Mouse (Mus musculus) hindbrain, postnatal 0 days (tissue): ENCODE data around the gene Ripor2. TPM values are rescaled to one million over a fixed set of nuclear protein-coding genes. Genes with fewer than 3 reads are reported as not detected.

Source experiments
- ATAC-seq: fragments of 200-750 bp; cut with Nextera tagmentation; 2 replicates; pipeline ENCODE4 v1.8.0; 2017; ENCODE audit warnings: mild to moderate bottlenecking, moderate TSS enrichment, moderate library complexity
- DNase-seq: peaks from one replicate; pipeline ENCODE4 v3.0.0-alpha.2; 2015; ENCODE audit warnings: low spot score
- H3K27ac ChIP-seq: fragments of 300-500 bp; sonication (generic); 2 replicates; pipeline ENCODE4 v1.5.1; 2014; ENCODE audit warnings: mild to moderate bottlenecking
- H3K27me3 ChIP-seq: fragments of 300-500 bp; sonication (generic); 2 replicates; pipeline ENCODE4 v1.6.1; 2014; ENCODE audit warnings: low read length, mixed read lengths; ENCODE audit not compliant: insufficient read depth
- H3K36me3 ChIP-seq: fragments of 300-500 bp; sonication (generic); 2 replicates; pipeline ENCODE4 v1.6.1; 2014; ENCODE audit warnings: low read length, mixed read lengths; ENCODE audit not compliant: insufficient read depth
- H3K4me1 ChIP-seq: fragments of 300-500 bp; sonication (generic); 2 replicates; pipeline ENCODE4 v1.6.1; 2014; ENCODE audit warnings: antibody characterized with exemption, low read length, mixed read lengths; ENCODE audit not compliant: insufficient read depth
- H3K4me2 ChIP-seq: fragments of 300-500 bp; sonication (generic); 2 replicates; pipeline ENCODE4 v1.6.1; 2014; ENCODE audit warnings: low read depth, mild to moderate bottlenecking, low read length, moderate library complexity, mixed read lengths
- H3K4me3 ChIP-seq: fragments of 300-500 bp; sonication (generic); 2 replicates; pipeline ENCODE4 v1.5.1; 2014; ENCODE audit warnings: low read length
- H3K9ac ChIP-seq: fragments of 300-500 bp; sonication (generic); replicated peaks from 2 replicates; pipeline ENCODE4 v1.6.1; 2014; ENCODE audit warnings: mild to moderate bottlenecking, low read length, moderate library complexity, mixed read lengths
- H3K9me3 ChIP-seq: fragments of 300-500 bp; sonication (generic); 2 replicates; pipeline ENCODE4 v1.6.1; 2016; ENCODE audit warnings: low read length, mixed read lengths
- CTCF ChIP-seq: IDR thresholded peaks from 2 replicates; pipeline ENCODE4 v1.5.1; 2016; ENCODE audit warnings: antibody characterized with exemption, control low read depth, low read depth
- WGBS: fragments of 180-500 bp; shearing (Covaris S2); extraction: QIAGEN DNeasy Blood & Tissue Kit; methylation state at CpG from one replicate; pipeline ENCODE4 v1.1.7; 2014; 5-methylcytosine and 5-hydroxymethylcytosine counted together
- polyA plus RNA-seq: library from polyadenylated mRNA; unstranded; fragments of >200 nt; fragmentation: Nextera tagmentation; extraction: Ambion mirVana; gene quantifications from 2 replicates; pipeline ENCODE4 v1.2.1, GENCODE M21; 2015
- total RNA-seq: library from RNA; depleted of rRNA; stranded (reverse); fragments of >200 nt; gene quantifications from 2 replicates; pipeline ENCODE4 v1.2.3, GENCODE M21; 2014

The Ripor2 gene
- total and polyA plus RNA-seq, 2 experiments from 2014 or later, result 12.5 to 32.9 TPM

GRCm38 (mm10) chr13:24702128-24702527, 120.1 kb downstream of the Ripor2 start:
- H3K27ac ChIP-seq, result no peak overlapping the region
- TF ChIP-seq CTCF, result no peak
- H3K9ac ChIP-seq, result no peak overlapping the region
- 0 out of 2 replicates have a peak, but pooled peaks cover 4% of the 10 kb centered on the region for H3K36me3 ChIP-seq
- no peak overlapping the region for H3K4me2 ChIP-seq
- H3K9me3 ChIP-seq, result no peaks in the 10 kb centered on the region
- ATAC-seq, result no peak
- H3K4me3 ChIP-seq, result no peak overlapping the region
- no peak for DNase-seq
- no peaks in the 10 kb centered on the region for H3K4me1 ChIP-seq
- WGBS, result 84% methylated on average over 5 of the region's 5 CpGs
- no peaks in the 10 kb centered on the region for H3K27me3 ChIP-seq

GRCm38 (mm10) chr13:24709656-24710396, 127.8 kb downstream of the Ripor2 start:
- H3K36me3 ChIP-seq, result no peaks in the 10 kb centered on the region
- no peak for DNase-seq
- H3K4me2 ChIP-seq, result no peak overlapping the region
- no peak overlapping the region for H3K27ac ChIP-seq
- ATAC-seq, result no peak
- H3K9me3 ChIP-seq, result no peaks in the 10 kb centered on the region
- no peak overlapping the region for H3K9ac ChIP-seq
- 70% methylated on average over 12 of the region's 12 CpGs for WGBS
- no peaks in the 10 kb centered on the region for H3K4me1 ChIP-seq
- no peak overlapping the region for H3K4me3 ChIP-seq
- no peaks in the 10 kb centered on the region for H3K27me3 ChIP-seq
- no peak for TF ChIP-seq CTCF

- WGBS, result 51% methylated on average over 7 of the region's 7 CpGs
- H3K27ac ChIP-seq, result peak overlapping the region; percentile 56; the same call in 1 of the 2 replicates
- H3K27me3 ChIP-seq, result no peaks in the 10 kb centered on the region
Measured at GRCm38 (mm10) chr13:24710968-24711367, 129.0 kb downstream of the Ripor2 start.

GRCm38 (mm10) chr13:24712581-24713130, 130.7 kb downstream of the Ripor2 start:
- H3K4me2 ChIP-seq, result no peak overlapping the region
- no peaks in the 10 kb centered on the region for H3K9me3 ChIP-seq
- H3K36me3 ChIP-seq, result 0 out of 2 replicates have a peak, but pooled peaks cover under 1% of the 10 kb centered on the region
- ATAC-seq (no peak), DNase-seq (no peak)
- 85% methylated on average over 7 of the region's 7 CpGs for WGBS
- no peak overlapping the region for H3K9ac ChIP-seq
- TF ChIP-seq CTCF, result no peak
- H3K27me3 ChIP-seq, result no peaks in the 10 kb centered on the region
- no peak overlapping the region for H3K4me3 ChIP-seq
- no peak overlapping the region for H3K27ac ChIP-seq
- no peaks in the 10 kb centered on the region for H3K4me1 ChIP-seq

More at GRCm38 (mm10) chr13:24710968-24711367, 129.0 kb downstream of the Ripor2 start:
- H3K4me3 ChIP-seq, result no peak overlapping the region
- ATAC-seq (no peak), DNase-seq (no peak)
- no peak for TF ChIP-seq CTCF
- no peak overlapping the region for H3K4me2 ChIP-seq
- H3K9me3 ChIP-seq, result no peaks in the 10 kb centered on the region
- no peaks in the 10 kb centered on the region for H3K36me3 ChIP-seq
- no peaks in the 10 kb centered on the region for H3K4me1 ChIP-seq
- H3K9ac ChIP-seq, result no peak overlapping the region

GRCm38 (mm10) chr13:24713434-24714000, 131.5 kb downstream of the Ripor2 start:
- H3K27ac ChIP-seq, result no peak overlapping the region
- 11% methylated on average over 16 of the region's 16 CpGs for WGBS
- peak overlapping the region; percentile 31 for H3K4me2 ChIP-seq
- H3K4me3 ChIP-seq, result no peak overlapping the region
- DNase-seq, result peak; percentile 91
- H3K4me1 ChIP-seq, result no peaks in the 10 kb centered on the region
- ATAC-seq, result peak; percentile 92
- H3K36me3 ChIP-seq, result 0 out of 2 replicates have a peak, but pooled peaks cover 8% of the 10 kb centered on the region
- H3K9ac ChIP-seq, result no peak overlapping the region
- no peaks in the 10 kb centered on the region for H3K9me3 ChIP-seq
- peak; percentile 96 for TF ChIP-seq CTCF
- no peaks in the 10 kb centered on the region for H3K27me3 ChIP-seq

GRCm38 (mm10) chr13:24714360-24714885, 132.4 kb downstream of the Ripor2 start:
- H3K4me3 ChIP-seq, result no peak overlapping the region
- no peaks in the 10 kb centered on the region for H3K27me3 ChIP-seq
- H3K4me2 ChIP-seq, result no peak overlapping the region
- 0 out of 2 replicates have a peak, but pooled peaks cover 8% of the 10 kb centered on the region for H3K36me3 ChIP-seq
- no peak overlapping the region for H3K27ac ChIP-seq
- H3K9ac ChIP-seq, result no peak overlapping the region
- no peak for TF ChIP-seq CTCF
- H3K4me1 ChIP-seq, result no peaks in the 10 kb centered on the region
- no peak for ATAC-seq
- H3K9me3 ChIP-seq, result no peaks in the 10 kb centered on the region
- 70% methylated on average over 9 of the region's 9 CpGs for WGBS
- no peak for DNase-seq
